Mouse (Mus musculus): ENCODE measurements around the gene Sec24c. TPM values are rescaled to one million over a fixed set of nuclear protein-coding genes. Genes with fewer than 3 reads are reported as not detected.
"Not testable (repeated sequence)": the region's sequence is repeated elsewhere in the genome, so short reads cannot be mapped to it uniquely, and the experiment has no call there.

Sec24c gene
- polyA plus RNA-seq (2015; fragmentation: Nextera tagmentation; extraction: Ambion mirVana), result 85.0 and 90.7 TPM in 2 replicates

DNA sequence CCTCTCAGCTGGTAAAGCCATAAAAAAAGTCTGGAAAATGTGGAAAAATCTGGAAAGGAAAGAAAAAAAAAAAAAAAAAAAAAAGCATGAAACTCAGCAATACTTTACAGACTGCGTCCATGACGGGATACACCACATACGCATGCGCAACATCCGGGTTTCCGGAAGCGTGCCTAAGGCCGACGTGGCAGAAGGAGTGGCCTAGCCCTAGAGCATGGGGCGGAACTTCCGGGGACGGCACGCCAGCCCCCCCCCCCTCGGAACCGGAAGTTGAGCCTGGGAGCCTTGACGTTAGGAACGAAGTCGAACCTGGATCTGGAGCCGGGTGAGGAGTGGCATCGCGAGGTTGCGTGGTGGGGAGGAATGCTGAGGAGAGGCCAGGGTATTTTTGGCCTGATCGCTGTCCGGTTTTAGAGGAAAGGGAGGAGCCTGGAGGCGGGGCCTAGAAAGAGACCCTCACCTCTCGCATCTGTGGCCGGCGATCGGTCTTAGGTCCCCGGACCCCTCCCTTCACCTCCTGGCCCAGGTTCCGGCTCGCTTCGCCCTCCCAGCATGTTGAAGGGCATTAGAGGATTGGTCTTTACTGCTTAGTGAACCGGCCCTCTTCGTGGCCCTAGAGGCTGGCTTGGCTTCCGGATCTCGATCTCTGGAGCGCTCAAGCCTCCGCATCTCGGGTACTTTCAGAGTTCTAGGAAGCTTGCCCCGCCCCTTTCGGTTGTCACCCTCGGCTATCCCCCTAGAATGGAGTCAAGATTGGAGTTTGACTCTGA lies at the start of gene Sec24c:
Gene Sec24c, plus strand, starts transcription at position 245 of the 770 bp plus-strand sequence.
- peak within 1 kb of the TSS; percentile 84 for H3K9ac ChIP-seq
- no peaks in the 10 kb centered on the region for H3K9me3 ChIP-seq
- H3K36me3 ChIP-seq, result peaks cover 37% of the 10 kb centered on the region
- peak within 1 kb of the TSS; percentile 82 for H3K4me3 ChIP-seq
- peaks cover 3% of the 10 kb centered on the region; the same call in 1 of the 2 replicates for H3K27me3 ChIP-seq
- H3K27ac ChIP-seq, result peak within 1 kb of the TSS; percentile 96
- peaks cover 16% of the 10 kb centered on the region for H3K4me1 ChIP-seq
- WGBS, result 3% methylated on average over 43 of the region's 43 CpGs
- H3K4me2 ChIP-seq (replicated peaks), result peak within 1 kb of the TSS; percentile 89
- ATAC-seq (ENCODE audit: low FRiP score, low read depth), result peak; percentile 95

DNA sequence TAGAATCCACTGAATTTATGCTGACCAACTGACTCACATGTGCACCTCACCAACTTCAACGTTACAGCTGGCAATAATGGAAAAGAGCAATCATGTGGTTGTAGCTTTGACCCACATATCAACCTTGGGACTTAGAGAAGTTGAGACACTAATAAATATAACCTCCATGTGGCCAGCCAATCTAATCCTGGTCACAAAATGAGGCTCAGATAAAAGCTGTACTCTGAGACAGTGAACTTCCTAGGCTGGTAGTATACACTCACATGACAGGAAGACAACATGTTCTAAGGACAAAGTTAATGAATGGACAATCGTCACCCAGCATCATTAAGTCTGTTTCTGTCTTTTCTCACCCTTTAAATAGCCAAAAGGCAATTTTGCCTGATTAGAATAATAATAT lies 47.7 kb upstream of the Sec24c start:
- Histone ChIP-seq H3K4me3 (no peak overlapping the region), H3K27ac (no peak overlapping the region), H3K4me1 (peaks cover 11% of the 10 kb centered on the region; the same call in 1 of the 2 replicates), H3K27me3 (no peaks in the 10 kb centered on the region), H3K4me2 (replicated peaks) (no peak overlapping the region), H3K9me3 (no peaks in the 10 kb centered on the region), H3K36me3 (0 out of 2 replicates have a peak, but pooled peaks cover 4% of the 10 kb centered on the region), H3K9ac (no peak overlapping the region)
- 60% methylated on average over 2 of the region's 2 CpGs for WGBS
- no peak for ATAC-seq (ENCODE audit: low FRiP score, low read depth)

DNA sequence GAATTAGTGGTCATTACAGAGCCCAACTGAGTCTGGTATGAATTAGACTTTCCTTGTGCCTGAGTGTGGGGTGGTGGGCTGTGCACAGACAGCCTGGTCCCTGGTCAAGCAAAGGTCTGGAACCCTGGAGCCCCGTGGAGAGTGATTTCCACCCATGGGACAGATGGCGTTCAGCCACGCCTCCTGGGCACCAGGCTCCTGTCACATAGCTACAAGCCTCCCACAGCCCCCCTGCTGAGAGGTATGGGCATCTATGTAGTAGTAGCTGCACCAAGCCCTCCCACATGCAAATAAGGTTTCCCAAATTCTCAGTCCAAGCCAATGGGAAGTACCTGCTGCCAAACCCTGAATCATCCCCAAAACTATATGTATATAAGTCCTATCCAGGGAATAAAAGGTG lies 47.1 kb upstream of the Sec24c start:
- ATAC-seq (ENCODE audit: low FRiP score, low read depth), result no peak
- Histone ChIP-seq H3K4me2 (replicated peaks) (no peak overlapping the region), H3K27me3 (no peaks in the 10 kb centered on the region), H3K9me3 (no peaks in the 10 kb centered on the region), H3K4me3 (no peak overlapping the region), H3K36me3 (0 out of 2 replicates have a peak, but pooled peaks cover 4% of the 10 kb centered on the region), H3K4me1 (peaks cover 10% of the 10 kb centered on the region; the same call in 1 of the 2 replicates), H3K27ac (no peak overlapping the region), H3K9ac (no peak overlapping the region)
- 65% methylated on average over 3 of the region's 3 CpGs for WGBS

DNA sequence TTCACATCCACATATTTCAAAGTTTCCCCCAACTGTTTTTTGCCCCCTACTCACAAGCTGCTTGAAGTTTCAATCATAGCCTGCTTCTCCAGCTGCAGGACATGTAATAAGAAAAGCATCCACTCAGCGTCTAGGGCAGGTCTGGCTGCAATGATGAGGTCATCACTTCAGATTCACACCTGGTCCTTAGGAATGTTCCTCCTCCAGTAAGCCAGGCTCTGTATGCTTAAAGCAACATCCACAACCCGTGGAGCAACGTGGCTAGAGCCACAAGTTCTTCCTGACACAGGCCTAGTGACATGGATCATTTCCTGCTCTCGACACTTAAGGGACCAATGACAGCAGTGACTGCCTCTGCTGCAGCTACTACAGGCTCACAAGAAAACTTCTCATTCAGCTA lies 42.9 kb upstream of the Sec24c start:
- peak overlapping the region; percentile 33; the same call in 1 of the 2 replicates for H3K27ac ChIP-seq
- WGBS, result 33% methylated on average over 4 of the region's 4 CpGs
- H3K9ac ChIP-seq, result no peak overlapping the region
- H3K36me3 ChIP-seq, result 0 out of 2 replicates have a peak, but pooled peaks cover 4% of the 10 kb centered on the region
- H3K9me3 ChIP-seq, result no peaks in the 10 kb centered on the region
- H3K4me2 ChIP-seq (replicated peaks), result no peak overlapping the region
- peaks cover 4% of the 10 kb centered on the region; the same call in 1 of the 2 replicates for H3K4me1 ChIP-seq
- no peaks in the 10 kb centered on the region for H3K27me3 ChIP-seq
- ATAC-seq (ENCODE audit: low FRiP score, low read depth), result no peak
- H3K4me3 ChIP-seq, result no peak overlapping the region

DNA sequence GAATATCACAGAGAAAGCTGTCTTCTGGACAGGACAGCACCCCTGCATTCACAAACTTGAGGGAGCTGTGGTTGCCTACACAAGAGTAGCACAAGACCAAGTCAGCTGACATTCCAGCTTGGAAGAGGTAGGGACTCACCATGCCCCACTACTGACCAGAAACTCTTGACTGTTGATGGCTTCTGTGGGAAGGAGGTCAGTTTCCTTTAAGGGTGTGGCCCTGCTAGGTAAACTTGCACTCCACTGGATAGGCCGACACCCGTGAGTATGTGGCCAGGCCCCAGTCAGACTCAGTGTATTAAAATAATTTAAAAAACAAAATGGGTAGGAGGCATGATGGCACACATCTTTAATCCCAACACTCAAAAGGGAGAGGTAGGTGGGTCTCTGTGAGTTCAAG lies 38.6 kb upstream of the Sec24c start:
- H3K27me3 ChIP-seq, result no peaks in the 10 kb centered on the region
- H3K36me3 ChIP-seq, result no peaks in the 10 kb centered on the region
- 89% methylated on average over 2 of the region's 2 CpGs for WGBS
- no peak overlapping the region for H3K27ac ChIP-seq
- H3K4me1 ChIP-seq, result peaks cover 3% of the 10 kb centered on the region; the same call in 1 of the 2 replicates
- H3K9me3 ChIP-seq, result no peaks in the 10 kb centered on the region
- ATAC-seq (ENCODE audit: low FRiP score, low read depth), result no peak
- no peak overlapping the region for H3K4me2 ChIP-seq (replicated peaks)
- no peak overlapping the region for H3K9ac ChIP-seq
- no peak overlapping the region for H3K4me3 ChIP-seq

DNA sequence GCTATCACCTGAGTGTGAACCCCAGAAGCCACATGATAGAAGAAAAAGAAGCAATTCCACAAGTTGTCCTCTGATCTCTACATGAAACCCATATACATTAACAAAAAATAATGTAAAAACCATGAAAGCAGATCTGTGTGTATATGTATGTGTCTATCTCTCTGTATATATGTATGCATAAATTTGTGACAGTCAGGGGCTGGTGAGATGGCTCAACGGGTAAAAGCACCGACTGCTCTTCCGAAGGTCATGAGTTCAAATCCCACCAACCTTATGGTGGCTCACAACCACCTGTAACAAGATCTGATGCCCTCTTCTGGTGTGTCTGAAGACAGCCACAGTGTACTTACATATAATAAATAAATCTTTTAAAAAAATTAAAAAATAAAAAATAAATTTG lies 37.1 kb upstream of the Sec24c start:
- H3K27me3 ChIP-seq; H3K9ac ChIP-seq; H3K4me3 ChIP-seq; H3K36me3 ChIP-seq; H3K4me2 ChIP-seq (replicated peaks); H3K4me1 ChIP-seq; ATAC-seq (ENCODE audit: low FRiP score, low read depth); H3K27ac ChIP-seq; H3K9me3 ChIP-seq: not testable (repeated sequence)
- 98% methylated on average over 3 of the region's 3 CpGs for whole genome bisulfite sequencing

DNA sequence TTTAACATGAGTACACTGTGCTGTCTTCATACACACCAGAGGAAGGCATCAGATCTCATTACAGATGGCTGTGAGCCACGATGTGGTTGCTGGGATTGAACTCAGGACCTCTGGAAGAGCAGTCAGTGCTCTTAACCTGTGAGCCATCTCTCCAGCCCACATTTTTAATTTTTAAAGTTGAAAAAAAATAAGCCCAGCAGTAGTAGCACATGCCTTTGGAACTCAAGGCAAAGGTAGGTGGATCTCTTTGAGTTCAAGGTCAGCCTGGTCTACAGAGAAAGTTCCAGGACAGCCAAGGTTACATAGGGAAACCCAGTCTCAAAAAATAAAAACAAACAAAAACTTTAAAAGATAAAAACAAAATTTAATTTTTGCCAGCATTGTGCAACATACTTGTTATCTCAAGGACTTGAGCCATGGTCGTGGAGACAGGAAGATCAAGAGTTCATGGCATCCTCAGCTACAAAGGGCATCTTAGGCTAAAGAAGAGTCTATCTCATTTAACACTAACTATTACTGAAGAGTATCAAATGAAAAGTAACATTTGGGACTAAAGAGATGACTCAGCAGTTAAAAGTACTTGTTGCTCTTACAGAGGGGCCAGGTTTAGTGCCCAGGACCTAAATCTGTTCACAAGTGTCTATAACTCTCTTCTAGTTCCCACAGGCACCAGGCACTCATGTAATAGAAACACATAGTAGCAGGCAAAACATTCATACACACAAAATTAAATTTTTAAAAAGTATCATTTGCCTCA lies 36.1 kb upstream of the Sec24c start:
- no peak for ATAC-seq (ENCODE audit: low FRiP score, low read depth)
- 86% methylated on average over 2 of the region's 2 CpGs for WGBS

DNA sequence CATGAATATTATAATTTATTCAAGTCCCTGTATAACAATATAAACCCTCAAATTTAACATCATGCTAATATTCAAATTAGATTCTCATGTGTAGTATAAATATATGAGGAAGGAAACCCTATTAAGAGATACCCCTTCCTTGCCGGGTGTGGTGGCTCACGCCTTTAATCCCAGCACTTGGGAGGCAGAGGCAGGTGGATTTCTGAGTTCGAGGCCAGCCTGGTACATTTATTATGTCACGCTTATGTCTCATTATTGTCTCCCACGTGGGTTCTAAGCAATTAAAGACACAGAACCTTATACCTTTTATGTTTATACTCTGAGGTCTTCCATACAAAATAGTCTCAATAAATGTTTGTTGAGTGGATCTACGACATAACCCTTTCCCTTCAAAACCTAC lies 35.4 kb upstream of the Sec24c start:
- Histone ChIP-seq H3K27ac (no peak overlapping the region), H3K4me3 (no peak overlapping the region), H3K4me1 (peaks cover 9% of the 10 kb centered on the region), H3K27me3 (no peaks in the 10 kb centered on the region), H3K36me3 (no peaks in the 10 kb centered on the region), H3K9me3 (no peaks in the 10 kb centered on the region), H3K9ac (no peak overlapping the region), H3K4me2 (replicated peaks) (no peak overlapping the region)
- no peak for ATAC-seq (ENCODE audit: low FRiP score, low read depth)
- WGBS, result 91% methylated on average over 6 of the region's 6 CpGs

More for the DNA sequence above, 36.1 kb upstream of the Sec24c start:
- H3K4me3 ChIP-seq, result no peak overlapping the region
- no peak overlapping the region for H3K4me2 ChIP-seq (replicated peaks)
- H3K9me3 ChIP-seq, result no peaks in the 10 kb centered on the region
- H3K9ac ChIP-seq, result no peak overlapping the region
- H3K36me3 ChIP-seq, result no peaks in the 10 kb centered on the region
- H3K27me3 ChIP-seq, result no peaks in the 10 kb centered on the region
- no peak overlapping the region for H3K27ac ChIP-seq
- H3K4me1 ChIP-seq, result peaks cover 9% of the 10 kb centered on the region

DNA sequence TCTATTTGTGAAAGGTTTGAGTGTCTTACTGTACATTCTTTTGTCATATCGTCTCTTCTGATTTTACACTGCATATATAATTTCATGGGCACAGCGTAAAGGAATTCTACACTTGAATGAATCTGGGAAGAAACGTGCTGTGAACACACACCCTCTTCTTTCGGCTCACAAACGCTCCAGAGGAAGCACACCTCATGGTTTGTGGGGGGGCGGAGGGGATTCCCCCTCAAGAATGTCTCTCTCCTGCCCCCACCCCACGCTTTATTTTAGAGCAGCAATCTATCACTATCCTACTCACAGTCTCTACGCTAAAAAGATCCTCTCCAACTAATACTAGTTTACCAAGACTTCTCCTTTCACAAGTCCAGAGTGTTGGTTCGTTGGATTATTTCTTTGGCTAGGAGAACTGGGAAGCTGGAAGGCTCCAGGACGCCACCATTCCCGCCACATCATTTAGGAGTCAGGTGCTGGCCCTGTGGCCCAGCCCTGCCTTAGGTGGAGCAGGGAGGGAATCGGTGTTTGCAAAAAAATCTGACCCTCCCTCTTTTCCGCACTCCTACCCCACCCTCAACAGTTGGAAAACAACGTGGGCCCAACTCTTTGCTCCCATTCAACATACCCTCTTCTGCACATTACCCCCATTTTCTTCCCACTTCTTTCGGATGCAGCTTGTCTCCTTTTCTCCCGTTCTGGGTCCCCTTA lies 34.0 kb upstream of the Sec24c start:
- WGBS, result 3% methylated on average over 16 of the region's 16 CpGs
- H3K27me3 ChIP-seq, result no peaks in the 10 kb centered on the region
- peaks cover 9% of the 10 kb centered on the region for H3K4me1 ChIP-seq
- peak; percentile 34 for ATAC-seq (ENCODE audit: low FRiP score, low read depth)
- H3K4me3 ChIP-seq, result peak overlapping the region; percentile 83
- no peaks in the 10 kb centered on the region for H3K9me3 ChIP-seq
- H3K9ac ChIP-seq, result peak overlapping the region; percentile 92
- H3K4me2 ChIP-seq (replicated peaks), result peak overlapping the region; percentile 72
- H3K36me3 ChIP-seq, result no peaks in the 10 kb centered on the region
- H3K27ac ChIP-seq, result peak overlapping the region; percentile 96; the same call in 1 of the 2 replicates

DNA sequence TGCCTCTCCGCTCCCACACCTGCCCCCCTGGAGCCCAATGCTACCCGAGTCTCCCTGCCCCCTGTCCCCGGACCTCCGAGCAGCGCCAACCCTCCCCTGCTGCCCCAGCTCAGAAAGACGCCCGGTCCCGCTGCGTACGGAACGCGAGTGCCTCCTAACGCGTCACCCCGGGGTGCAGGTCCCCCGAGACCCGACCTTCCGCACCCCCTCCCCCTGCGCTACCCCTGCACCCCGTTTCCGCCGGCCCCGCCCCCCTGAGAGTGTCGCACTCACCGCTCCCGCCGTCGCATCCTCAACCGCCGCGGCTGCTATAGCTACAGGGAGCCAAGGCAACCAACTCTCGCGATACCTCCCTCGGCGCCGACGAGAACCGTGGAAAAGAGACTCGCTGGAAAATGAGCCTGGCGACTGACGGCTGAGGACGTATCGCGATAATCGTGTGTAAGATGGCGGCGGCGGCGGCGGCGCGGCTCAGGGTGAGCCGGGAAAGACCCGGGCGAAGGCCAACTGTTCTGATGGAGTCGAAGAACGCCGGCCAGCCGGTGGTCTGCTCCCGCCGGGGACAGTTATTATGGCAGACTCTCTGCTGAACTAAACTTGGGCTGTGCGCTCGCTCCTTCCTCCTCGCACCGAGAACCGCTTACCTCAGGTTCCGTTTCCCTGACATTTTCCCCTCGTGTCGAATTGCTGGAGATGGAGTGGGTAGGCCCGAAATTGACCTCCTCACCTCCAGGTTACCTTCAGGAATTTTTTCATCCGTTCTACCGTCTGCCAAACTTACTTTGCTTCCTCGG lies 33.3 kb upstream of the Sec24c start, which contains the start of gene Usp54:
Gene Usp54, minus strand, starts transcription at position 420 of the 794 bp plus-strand sequence.
- WGBS, result under 1% methylated on average over 71 of the region's 73 CpGs
- Histone ChIP-seq H3K4me2 (replicated peaks) (peak within 1 kb of the TSS; percentile 72), H3K4me3 (peak within 1 kb of the TSS; percentile 83), H3K9ac (peak within 1 kb of the TSS; percentile 92), H3K36me3 (no peaks in the 10 kb centered on the region), H3K9me3 (no peaks in the 10 kb centered on the region), H3K27me3 (no peaks in the 10 kb centered on the region), H3K27ac (peak within 1 kb of the TSS; percentile 96), H3K4me1 (peaks cover 9% of the 10 kb centered on the region)
- peak; percentile 97 for ATAC-seq (ENCODE audit: low FRiP score, low read depth)

DNA sequence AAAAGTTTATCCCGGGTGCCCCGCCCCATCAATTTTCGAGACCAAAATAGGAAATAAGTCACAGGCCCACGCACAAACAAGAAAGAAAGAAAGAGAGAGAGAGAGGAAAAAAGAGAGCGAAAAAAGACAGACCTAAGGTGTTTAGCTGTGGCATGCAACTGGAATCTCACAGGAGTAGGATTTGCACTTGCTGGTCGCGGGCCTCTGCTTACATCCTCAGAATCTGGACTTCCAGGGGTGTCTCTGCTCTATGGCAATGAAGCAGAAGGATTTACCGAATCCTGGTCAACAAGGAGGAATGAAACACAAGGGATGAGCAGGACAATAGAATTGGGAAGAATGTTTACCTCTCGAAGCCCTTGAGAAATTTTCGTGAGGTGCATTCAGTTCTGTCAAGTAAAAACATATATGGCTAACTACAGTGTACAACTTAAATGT lies 32.7 kb upstream of the Sec24c start:
- H3K27me3 ChIP-seq, result no peaks in the 10 kb centered on the region
- peak overlapping the region; percentile 83 for H3K4me3 ChIP-seq
- ATAC-seq (ENCODE audit: low FRiP score, low read depth), result no peak
- peak overlapping the region; percentile 72 for H3K4me2 ChIP-seq (replicated peaks)
- no peaks in the 10 kb centered on the region for H3K9me3 ChIP-seq
- H3K4me1 ChIP-seq, result peaks cover 9% of the 10 kb centered on the region
- peak overlapping the region; percentile 92 for H3K9ac ChIP-seq
- 18% methylated on average over 10 of the region's 10 CpGs for WGBS
- H3K27ac ChIP-seq, result peak overlapping the region; percentile 96
- no peaks in the 10 kb centered on the region for H3K36me3 ChIP-seq

Data from limb, embryonic 13.5 days (tissue).